Mouse (Mus musculus): ENCODE measurements around the gene Fam240a.

Fam240a gene

DNA sequence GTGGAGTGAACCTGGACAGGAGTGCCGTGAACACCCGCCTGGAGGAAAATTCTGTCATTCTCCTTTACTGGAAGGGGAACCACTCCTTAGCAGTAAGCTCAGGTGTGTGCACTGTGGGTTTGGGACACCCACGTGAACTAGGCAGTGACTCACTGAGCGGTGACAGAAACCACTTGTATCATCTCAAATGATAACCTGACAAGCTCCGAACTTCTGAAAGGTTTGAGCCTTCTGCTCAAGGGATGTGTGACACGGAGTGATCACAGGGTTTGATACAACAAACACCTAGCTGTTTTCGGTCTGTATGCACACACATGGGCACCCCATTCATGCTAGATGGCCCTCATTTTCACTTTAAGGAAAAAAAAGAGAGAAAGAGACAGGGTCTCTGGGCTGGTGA is at the start of gene Fam240a:
TSS of gene Fam240a (minus strand) at position 76 of the 400 bp plus-strand sequence.
- DNase-seq (ENCODE audit: low read depth, low spot score), result no peak

DNA sequence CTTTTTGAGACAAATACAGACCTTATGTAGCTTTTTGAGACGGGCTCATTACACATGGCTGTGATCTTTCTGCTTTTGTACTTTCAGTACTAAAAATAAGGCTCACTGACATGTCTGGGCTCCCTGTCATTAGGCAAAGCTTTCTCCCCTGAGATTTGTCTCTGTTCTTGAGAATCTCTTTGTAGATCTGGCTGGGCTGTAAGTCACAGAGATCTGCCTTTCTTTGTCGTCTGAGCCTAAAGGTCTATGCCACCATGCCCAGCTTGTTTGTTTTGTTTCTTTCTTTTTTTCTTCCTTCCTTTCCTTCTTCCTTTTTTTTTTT is 49.2 kb upstream of the Fam240a start:
- DNase-seq (ENCODE audit: low read depth, low spot score), result no peak

DNA sequence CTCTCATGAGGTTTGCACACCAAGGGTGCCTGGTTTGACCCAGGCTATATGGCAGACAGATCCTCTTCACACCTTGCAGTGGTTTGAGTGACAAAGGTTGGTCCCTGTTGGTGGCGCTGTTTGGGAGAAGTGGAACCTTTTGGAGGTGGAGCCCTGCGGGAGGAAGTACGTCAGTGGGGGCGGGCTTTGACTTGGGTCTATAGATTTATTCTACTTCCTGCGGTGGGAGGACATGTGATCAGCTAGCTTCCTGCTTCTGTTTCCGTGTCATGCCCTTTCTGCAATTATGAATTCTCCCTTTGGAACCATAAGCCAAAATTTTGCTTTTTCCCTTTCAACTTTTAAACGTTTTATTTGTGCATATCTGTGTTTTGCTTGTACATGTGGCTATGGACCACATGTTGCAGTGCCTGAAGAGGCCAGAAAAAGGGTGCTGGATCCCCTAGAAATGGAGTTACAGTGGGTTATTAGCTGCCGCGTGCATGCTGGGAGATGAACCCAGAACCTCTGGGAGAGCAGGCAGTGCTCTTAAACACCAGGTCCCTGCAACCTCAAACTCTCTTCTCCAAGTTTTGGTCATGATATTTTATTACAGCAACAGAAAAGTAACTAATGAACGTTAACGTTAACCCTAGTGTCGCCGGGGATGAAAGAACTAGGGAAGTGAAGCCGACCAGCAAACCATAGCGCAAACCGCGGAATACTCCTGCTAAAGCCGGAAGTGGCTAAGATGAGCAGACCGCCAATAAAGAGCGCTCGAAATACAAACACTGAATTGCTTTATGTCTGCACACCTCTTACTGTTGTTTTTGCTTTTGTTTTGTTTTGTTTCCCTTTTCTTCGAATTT is 48.6 kb upstream of the Fam240a start:
- no peak for DNase-seq (ENCODE audit: low read depth, low spot score)

DNA sequence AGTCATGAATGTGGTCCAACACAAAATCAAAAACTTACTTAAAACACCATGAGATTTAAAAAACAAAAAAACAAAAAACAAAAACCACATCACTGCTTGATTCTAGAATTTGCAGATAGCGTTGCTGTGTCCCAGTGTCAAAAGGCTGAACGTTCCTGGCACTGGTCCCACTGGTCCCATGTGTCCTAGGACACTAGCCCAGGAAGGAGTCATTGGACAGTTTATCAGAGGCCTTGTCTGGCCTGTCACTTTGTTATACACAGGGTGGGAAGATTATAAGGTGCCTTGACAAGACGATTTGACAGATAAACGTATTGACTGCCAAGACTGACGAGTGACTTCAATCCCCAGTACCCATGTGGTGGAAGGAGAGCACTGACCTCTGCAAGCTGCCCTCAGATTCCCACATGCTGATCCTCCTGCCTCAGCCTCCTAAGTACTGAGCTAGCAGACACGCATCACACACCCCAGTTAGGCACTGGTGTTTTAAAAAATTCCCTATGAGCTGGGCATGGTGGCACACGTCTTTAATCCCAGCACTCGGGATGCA is 47.0 kb upstream of the Fam240a start:
- DNase-seq (ENCODE audit: low read depth, low spot score), result no peak

DNA sequence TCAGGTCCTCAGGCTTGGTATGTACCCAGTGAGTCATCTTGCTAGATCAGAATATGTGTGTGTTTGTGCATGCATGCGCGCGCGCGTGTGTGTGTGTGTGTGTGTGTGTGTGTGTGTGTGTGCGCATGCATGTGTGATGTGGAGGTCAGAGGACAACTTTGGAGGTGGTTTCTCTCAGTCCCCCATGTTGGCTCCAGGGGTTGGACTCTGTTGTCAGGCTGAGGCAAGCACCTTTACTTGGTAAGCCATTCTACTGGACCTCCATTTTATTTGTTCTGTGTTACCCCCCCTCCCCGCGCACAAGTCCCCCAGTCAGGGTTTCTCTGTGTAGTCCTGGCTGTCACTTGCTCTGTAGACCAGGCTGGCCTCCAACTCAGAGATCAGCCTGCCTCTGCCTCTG is 44.7 kb upstream of the Fam240a start:
- DNase-seq (ENCODE audit: low read depth, low spot score), result no peak

DNA sequence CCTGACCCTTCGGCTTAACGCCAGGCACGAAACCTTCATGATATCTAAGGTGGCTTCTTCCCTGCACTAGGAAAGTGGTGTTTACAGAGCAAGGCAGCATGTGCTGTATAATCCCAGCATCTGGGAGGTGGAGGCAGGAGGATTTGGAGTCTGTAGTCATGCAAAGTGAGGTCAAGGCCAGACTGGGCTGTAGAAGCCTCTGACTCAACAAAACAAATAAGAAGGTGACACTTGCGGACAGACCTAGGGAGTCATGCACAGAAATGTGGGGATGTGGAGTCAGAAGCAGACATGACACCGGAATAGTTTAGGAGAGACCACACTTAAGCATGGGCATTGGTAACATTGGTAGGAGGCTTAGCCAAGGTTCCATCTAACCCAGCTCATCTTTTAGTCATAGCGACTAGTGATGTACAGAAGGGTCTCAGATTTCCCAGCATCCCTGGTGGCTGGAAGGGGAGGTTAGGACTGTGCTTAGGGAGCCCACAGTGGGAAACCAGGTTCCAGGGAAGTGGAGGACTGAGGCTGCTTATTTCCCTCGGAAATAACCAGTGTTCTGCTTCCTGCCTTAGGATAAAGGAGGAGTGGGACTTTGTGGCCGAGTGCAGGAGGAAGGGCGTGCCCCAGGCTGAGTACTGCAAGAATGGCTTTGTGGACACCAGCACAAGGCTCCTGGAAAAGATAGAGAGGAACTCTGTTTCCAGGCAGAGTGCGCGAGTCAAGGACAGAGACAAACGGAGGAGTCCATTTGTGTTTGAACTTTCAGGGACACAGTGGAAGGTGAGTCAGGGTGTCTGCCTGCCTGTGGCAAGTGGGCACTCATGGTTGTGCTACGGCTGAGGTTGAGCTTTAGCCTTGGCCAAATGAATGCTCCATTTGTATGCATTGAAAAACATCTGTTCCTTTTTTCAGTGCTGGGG is 43.8 kb upstream of the Fam240a start:
- no peak for DNase-seq (ENCODE audit: low read depth, low spot score)

DNA sequence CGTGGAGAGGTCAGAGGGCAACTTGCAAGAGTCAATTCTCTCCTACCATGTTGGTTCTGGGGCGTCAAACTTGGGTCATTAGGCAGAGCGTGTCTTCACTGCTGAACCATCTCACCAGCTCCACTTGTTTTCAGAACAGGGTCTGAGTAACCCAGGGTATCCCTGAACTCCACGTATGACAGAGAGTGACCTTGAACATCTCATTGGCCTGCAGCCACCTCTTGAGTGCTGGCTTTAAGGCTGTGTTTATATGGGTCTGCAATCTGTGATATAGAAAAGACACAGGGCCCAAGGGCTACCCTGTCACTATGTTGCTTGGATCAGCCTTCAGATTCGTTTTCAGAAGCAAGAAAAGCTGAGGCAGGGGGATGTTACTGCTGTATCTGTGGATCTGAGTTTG is 43.0 kb upstream of the Fam240a start:
- no peak for DNase-seq (ENCODE audit: low read depth, low spot score)

DNA sequence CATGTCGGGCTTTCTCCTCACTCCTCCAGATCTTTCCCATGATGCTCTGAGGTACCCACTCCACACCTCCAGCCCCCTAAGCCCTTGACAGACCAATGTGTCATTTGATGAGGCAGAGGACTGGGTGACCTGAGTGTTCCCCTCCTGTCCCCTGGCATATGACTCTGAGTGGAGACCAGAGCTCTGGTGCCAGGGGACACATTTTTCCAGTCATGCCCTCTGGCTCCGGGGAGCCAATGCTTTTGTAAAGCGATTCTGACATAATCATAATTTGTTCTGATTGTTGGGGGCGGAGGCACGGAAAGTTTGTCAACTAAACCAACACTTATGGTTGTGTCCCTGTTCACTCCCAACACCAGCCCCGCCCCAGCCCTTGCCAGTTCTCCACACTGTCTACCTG is 39.3 kb upstream of the Fam240a start:
- DNase-seq (ENCODE audit: low read depth, low spot score), result no peak

DNA sequence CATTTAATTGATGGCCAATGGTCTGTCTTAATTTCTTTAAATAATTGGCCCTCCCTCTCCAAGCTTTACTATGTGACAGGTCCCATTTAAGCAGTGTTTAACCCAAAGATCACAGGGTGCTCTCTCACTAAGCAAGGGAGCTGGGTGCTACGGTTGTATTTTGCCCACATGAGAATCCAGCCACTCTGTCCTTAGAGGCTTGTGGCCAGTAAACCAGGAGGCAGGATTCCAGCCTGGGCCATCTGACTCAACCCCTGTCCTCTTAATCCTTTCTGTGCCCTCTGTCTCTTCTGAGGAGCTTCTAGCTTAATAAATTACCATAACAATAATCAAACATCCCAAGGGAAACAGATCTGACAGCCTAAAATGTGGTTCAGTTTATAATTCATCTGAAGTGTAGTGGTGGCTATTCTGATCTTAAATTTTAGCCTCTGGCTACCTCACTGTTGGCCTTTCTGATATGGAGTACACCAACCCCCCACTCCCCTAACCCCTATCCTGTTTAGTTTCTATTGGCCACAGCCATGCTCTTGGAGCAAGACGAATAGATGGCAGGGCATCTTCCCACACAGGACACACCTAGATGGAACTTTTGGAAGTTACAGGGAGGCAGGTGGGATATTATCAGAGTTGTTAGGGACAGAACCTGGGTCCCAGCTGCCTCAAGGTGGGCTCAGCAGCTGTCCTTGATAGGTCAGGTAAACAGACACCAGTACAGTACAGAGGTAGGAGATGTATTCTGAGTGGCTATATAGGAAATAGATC is 38.2 kb upstream of the Fam240a start:
- no peak for DNase-seq (ENCODE audit: low read depth, low spot score)

DNA sequence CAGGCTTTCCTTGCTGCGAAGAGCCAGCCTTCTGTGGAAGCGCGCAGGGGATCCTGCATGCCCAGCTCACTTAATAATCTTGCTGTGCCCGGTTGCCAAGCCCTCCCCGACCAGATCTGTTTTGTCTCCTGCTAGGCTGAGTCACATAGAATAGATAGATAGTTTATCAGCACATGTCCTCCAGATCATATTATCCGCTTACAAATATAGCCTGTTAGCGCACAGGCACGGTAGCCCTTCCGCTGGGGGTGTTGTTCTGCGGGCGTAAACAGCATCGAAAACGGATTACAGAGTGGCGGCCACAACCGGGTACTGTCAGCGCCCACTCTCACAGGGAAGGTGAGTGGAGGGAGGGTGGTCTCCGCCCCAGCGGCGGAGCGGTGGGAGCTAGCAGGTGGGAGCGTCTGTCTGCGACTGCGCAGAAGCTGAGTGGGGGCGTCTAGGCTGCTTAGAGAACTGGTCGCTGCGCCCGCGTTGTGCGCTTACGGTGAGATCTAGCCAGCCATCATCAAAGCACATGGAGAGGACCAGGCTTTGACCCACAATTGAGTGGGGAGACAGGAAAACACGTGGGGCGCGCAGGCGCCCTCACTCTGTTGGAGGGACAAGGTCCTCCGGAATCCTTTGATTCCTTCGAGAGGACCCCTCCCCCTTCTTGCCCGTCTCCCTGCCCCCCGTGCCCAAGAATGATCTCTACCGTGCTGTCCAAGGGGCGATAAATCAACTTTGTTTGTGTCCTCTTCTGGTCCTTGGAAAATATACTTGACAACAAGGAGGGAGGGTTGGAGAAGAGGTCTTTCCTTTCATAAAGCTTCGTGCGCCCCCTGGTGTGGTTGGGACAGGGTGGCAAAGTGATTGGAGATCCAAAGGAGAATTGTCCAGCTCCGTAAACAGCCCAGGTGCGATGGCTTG is 37.1 kb upstream of the Fam240a start:
- DNase-seq (ENCODE audit: low read depth, low spot score), result peak; percentile 12

DNA sequence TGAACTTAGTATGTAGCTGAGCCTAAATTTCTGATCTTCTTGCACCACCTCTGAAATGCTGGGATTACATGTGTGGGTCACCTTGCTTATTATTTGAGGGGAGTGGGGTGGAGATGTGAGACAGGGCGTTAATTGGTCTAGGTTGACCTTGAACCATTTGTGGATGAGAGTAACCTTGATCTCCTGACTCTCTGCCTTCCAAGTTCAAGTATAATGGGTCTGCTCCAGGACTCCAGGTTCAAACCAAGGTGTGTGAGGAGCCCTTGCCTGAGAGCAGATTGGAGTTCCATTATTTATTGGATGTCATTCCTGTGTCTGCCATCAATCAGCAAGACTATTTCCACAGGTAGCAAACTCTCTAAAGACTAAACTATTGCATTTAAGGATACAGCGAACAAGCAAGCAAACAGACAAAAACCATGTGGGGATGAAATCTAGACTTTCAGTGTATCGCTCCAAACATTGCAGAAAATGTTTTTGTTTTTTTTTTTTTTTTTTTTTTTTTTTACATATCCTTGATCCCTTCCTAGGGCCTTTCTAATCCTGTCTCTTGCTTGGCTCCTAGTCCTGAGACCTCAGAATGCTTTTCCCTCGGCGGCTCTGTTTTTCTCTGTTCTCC is 36.4 kb upstream of the Fam240a start:
- DNase-seq (ENCODE audit: low read depth, low spot score), result no peak

DNA sequence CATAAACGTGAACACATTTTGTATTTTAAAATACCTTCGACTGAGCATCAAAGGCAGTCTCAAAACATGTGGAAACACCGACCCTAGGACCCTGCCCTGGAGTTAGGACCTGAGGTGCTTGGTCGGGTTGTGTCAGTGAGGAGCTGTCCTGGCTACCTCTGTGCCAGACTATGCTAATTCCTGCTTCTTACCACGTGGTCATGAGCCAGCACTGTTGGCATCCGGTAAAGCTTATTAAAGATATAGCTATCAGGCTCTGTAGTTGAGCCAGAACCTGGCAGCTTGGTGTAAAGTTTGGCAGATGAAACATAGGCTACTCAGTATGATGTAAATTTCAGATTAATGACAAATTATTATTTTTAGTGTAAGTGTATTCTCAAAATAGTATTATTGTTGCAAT is 35.7 kb upstream of the Fam240a start:
- DNase-seq (ENCODE audit: low read depth, low spot score), result no peak

DNA sequence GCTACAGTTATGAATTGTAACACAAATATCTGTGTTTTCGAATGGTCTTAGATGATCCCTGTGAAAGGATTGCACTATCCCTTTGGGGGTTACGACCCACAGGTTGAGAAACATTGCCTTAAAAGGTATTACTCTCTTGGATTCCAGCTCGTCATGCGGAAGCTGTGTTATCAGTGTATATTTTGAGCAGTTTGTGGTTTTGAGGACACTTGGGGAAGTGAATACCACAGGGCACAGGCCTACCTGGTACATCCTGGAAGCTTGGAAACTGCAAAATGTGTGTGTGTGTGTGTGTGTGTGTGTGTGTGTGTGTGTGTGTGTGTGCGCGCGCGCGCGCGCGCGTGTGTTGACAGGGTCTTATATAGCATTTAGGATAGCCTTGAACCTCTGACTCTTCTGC is 35.2 kb upstream of the Fam240a start:
- no peak for DNase-seq (ENCODE audit: low read depth, low spot score)

DNA sequence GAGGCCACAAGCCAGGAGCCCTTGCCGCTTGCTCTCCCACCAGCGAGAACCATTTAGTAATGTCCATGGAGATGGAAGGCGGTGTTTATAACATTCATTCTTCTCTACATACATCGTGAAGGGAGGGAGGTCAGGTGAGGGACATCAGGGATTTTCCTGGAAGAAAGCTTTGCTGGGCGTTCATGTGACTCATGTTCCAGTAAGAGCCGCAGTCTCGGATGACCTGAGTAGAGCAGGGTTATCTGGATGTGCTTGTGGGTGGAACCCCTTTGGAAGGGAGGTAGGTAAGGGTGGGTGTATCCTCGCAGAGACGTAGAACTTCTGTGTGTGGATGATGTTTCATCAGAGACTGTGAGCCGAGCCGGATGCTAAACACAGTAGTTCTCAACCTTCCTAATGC is 34.7 kb upstream of the Fam240a start, which contains the start of gene Lrrc2:
TSS of gene Lrrc2 (plus strand) at position 149 of the 400 bp plus-strand sequence.
- peak; percentile 11 for DNase-seq (ENCODE audit: low read depth, low spot score)

DNA sequence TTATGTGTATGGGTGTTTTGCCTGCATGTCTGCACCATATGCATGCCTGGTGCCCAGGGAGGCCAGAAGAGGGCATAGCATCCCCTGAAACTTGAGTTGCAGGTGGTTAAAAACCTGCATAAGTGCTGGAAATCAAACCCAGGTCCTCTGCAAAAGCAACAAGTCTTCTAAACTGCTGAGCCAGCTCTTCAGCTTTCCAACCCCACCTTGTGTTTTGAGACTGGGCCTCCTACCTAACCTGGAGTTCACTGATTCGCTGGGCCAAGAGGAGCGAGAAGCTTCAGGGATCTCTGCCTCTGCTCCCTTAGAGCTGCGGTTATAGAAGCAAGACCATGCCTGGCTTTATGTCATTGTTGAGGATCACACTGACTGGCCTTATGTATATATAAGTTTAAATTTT is 33.4 kb upstream of the Fam240a start:
- no peak for DNase-seq (ENCODE audit: low read depth, low spot score)

DNA sequence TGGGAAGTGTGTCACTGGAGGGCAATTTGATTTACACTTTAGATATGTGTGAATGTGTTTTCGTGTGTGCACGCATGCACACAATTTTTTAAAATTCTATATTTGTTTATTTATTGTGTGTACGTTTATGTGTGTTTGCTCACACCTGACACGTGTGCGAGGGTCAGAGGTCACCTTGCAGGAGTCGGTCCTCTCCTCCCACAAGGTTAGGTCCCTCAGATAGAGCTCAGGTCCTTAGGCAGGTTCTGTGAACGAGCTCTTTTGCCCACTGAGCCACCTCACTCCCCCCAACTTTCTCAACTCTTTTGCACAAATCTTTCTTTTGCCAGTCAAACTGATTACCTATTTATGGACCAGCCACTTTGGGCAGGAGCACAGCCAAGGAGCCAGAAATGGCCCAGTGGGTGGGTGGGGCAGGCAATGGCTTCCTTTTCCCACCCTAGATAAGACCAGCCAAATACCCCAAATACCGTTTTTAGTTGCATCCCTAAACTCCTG is 32.2 kb upstream of the Fam240a start:
- no peak for DNase-seq (ENCODE audit: low read depth, low spot score)

DNA sequence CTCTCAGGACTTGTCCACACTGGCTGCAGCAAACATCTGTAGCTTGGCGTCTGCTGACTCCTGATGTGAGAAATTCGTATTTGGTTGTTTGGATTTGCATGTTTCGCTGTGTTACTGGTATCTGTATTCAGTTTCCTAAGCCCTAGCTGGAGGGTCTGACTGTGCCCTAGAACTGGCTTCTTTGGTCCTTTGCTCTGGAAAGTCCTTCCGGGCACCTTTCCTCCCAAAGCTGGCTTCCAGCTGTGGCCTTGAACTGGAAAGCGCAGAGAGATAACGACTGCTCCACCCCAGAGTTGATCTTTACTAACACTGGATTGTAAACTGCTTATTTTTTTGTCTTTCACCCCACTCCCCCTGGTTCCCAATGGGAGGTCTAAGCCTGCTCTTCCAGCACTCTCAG is 31.2 kb upstream of the Fam240a start:
- DNase-seq (ENCODE audit: low read depth, low spot score), result no peak

DNA sequence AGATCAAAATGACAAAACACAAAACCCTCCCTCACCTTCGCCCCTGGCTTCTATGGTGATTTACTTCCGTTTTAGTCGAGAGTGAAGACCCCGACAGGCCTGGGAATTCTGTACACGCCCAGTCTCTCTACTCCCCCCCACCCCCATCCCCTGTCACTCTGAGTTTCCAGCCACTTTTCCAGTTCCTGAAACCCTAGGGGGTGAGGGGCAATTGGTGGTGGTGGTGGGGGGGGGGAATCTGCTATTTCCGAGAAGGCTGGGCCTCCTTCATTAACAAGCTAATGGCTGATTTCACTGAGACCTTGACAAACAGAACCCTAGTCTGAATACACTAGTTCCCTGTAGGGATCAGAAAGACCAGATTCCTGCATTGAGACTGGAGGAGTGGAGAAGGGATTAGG is 30.6 kb upstream of the Fam240a start:
- DNase-seq (ENCODE audit: low read depth, low spot score), result no peak

DNA sequence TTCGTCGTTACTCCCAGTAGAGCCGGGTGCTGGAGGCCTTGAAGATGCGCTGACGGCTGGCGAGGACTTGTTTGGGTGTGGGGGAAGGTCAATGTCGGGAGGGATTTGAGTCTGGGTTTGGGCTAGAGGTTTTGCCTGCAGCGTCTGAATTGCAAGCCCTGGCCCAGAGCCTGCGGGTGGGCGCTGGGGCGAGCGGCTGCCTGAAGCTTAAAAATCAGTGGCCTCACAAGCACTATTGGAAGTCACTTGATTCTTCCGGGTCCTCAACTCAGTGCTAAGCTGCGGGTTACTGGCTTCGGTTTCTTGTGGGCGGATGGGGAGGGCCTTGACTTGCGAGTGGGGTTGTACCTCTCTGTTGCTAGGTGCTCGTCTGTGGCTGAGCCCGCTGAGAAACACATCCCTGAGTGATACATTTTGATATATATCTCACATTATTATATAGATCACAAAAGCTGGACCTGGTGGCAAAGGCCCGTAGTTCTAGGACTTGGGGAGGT is 29.9 kb upstream of the Fam240a start:
- no peak for DNase-seq (ENCODE audit: low read depth, low spot score)

DNA sequence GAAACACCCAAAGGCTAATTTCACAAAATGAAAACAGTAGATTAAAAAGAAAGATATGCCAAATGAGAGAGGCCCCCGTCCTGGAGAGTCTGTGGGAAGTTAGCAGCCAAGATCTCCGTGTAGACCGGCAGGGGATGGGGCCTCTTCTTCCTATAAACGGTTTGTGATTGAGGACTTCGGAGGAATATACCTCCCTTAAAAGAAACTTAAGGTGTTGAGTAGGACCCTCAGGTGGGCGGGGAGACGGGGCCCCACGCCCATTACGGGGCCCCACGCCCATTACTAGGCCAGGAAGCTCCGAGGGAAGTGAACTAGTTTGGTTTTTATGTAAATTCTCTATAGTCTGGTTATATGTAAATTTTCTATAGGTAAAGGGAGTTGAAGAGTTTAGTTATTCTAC is 29.3 kb upstream of the Fam240a start, which contains the start of gene Tdgf1:
TSS of gene Tdgf1 (minus strand) at position 233 of the 400 bp plus-strand sequence.
- DNase-seq (ENCODE audit: low read depth, low spot score), result no peak

All from 3T3-L1 (cell line).